Mouse (Mus musculus) liver, embryonic 13.5 days (tissue): ENCODE results near the gene Cklf. TPM values are rescaled to one million over a fixed set of nuclear protein-coding genes. Genes with fewer than 3 reads are reported as not detected.

Experiments
- ATAC-seq: fragments of 200-750 bp; cut with Nextera tagmentation; 2 replicates; pipeline ENCODE4 v1.8.0; 2017; ENCODE audit warnings: low read depth, mild to moderate bottlenecking, moderate number of reproducible peaks, moderate library complexity
- DNase-seq: peaks from one replicate; pipeline ENCODE4 v3.0.0; 2022
- H3K27ac ChIP-seq: fragments of 300-500 bp; sonication (generic); 2 replicates; pipeline ENCODE4 v1.5.1; 2015; ENCODE audit warnings: moderate library complexity, mild to moderate bottlenecking, inconsistent platforms
- H3K27me3 ChIP-seq: fragments of 300-500 bp; sonication (generic); 2 replicates; pipeline ENCODE4 v1.6.1; 2015; ENCODE audit warnings: mild to moderate bottlenecking, inconsistent platforms
- H3K36me3 ChIP-seq: fragments of 300-500 bp; sonication (generic); 2 replicates; pipeline ENCODE4 v1.6.1; 2015; ENCODE audit warnings: mild to moderate bottlenecking, inconsistent platforms
- H3K4me1 ChIP-seq: fragments of 300-500 bp; sonication (generic); replicated peaks from 2 replicates; pipeline ENCODE4 v1.6.1; 2015; ENCODE audit warnings: inconsistent platforms
- H3K4me2 ChIP-seq: fragments of 300-500 bp; sonication (generic); 2 replicates; pipeline ENCODE4 v1.6.1; 2015; ENCODE audit warnings: inconsistent platforms, mild to moderate bottlenecking, moderate library complexity
- H3K4me3 ChIP-seq: fragments of 300-500 bp; sonication (generic); replicated peaks from 2 replicates; pipeline ENCODE4 v1.5.1; 2015; ENCODE audit warnings: mild to moderate bottlenecking, inconsistent platforms
- H3K9ac ChIP-seq: fragments of 300-500 bp; sonication (generic); 2 replicates; pipeline ENCODE4 v1.6.1; 2015; ENCODE audit warnings: mild to moderate bottlenecking, inconsistent platforms
- H3K9me3 ChIP-seq: fragments of 300-500 bp; sonication (generic); replicated peaks from 2 replicates; pipeline ENCODE4 v1.6.1; 2016; ENCODE audit warnings: inconsistent platforms
- WGBS: fragments of 180-500 bp; shearing (Covaris S2); methylation state at CpG from one replicate; pipeline ENCODE4 v1.1.7; 2015; ENCODE audit not compliant: insufficient replicate concordance; 5-methylcytosine and 5-hydroxymethylcytosine counted together
- polyA plus RNA-seq: library from polyadenylated mRNA; unstranded; fragments of >200 nt; fragmentation: Nextera tagmentation; extraction: Ambion mirVana; gene quantifications from 2 replicates; pipeline ENCODE4 v1.2.1, GENCODE M21; 2015

Cklf gene
- polyA plus RNA-seq, 1 experiment from 2014 or later: 19.0 TPM

GRCm38 (mm10) chr8:104313311-104313710 lies 62.6 kb downstream of the Cklf start:
- H3K4me3 ChIP-seq: no peak overlapping the region
- no peaks in the 10 kb centered on the region for H3K36me3 ChIP-seq
- no peaks in the 10 kb centered on the region for H3K27me3 ChIP-seq
- no peak overlapping the region for H3K4me2 ChIP-seq
- H3K9ac ChIP-seq: no peak overlapping the region
- no peak overlapping the region for H3K27ac ChIP-seq
- ATAC-seq: no peak
- WGBS: 43% methylated on average over 4 of the region's 4 CpGs
- H3K4me1 ChIP-seq: peaks cover 3% of the 10 kb centered on the region; the same call in 1 of the 2 replicates
- no peak for DNase-seq
- no peaks in the 10 kb centered on the region for H3K9me3 ChIP-seq

Other genes starting within 250 kb of the Cklf start
- 6.0 and 8.0 TPM in 2 replicates for gene Cdh5, start 149.2 kb upstream of the Cklf start, polyA plus RNA-seq
- not detected in 2 replicates for gene Bean1, start 80.4 kb upstream of the Cklf start, polyA plus RNA-seq
- 5.5 and 5.7 TPM in 2 replicates for gene Tk2, start 2.3 kb upstream of the Cklf start, polyA plus RNA-seq
- gene Cmtm2a, start 42.3 kb downstream of the Cklf start, polyA plus RNA-seq: not detected in 2 replicates
- not detected in 2 replicates for gene Gm45711, start 59.2 kb downstream of the Cklf start, polyA plus RNA-seq
- not detected in 2 replicates for gene Cmtm1, start 59.3 kb downstream of the Cklf start, polyA plus RNA-seq
- gene Gm11020, start 70.7 kb downstream of the Cklf start, polyA plus RNA-seq: not detected in 2 replicates
- gene Cmtm2b, start 71.4 kb downstream of the Cklf start, polyA plus RNA-seq: not detected in 2 replicates
- 20.9 and 23.5 TPM in 2 replicates for gene Cmtm3, start 88.5 kb downstream of the Cklf start, polyA plus RNA-seq
- gene Cmtm4, start 144.9 kb downstream of the Cklf start, polyA plus RNA-seq: 0.40 and 0.56 TPM in 2 replicates
- 13.5 and 16.2 TPM in 2 replicates for gene Dync1li2, start 192.2 kb downstream of the Cklf start, polyA plus RNA-seq